Mouse (Mus musculus): ENCODE measurements around the gene Sp7. TPM values are rescaled to one million over a fixed set of nuclear protein-coding genes. Genes with fewer than 3 reads are reported as not detected.
"Not testable (repeated sequence)": the region's sequence is repeated elsewhere in the genome, so short reads cannot be mapped to it uniquely, and the experiment has no call there.

The Sp7 gene
- total RNA-seq, 2 experiments from 2014 or later = 0.18 to 0.22 TPM

DNA sequence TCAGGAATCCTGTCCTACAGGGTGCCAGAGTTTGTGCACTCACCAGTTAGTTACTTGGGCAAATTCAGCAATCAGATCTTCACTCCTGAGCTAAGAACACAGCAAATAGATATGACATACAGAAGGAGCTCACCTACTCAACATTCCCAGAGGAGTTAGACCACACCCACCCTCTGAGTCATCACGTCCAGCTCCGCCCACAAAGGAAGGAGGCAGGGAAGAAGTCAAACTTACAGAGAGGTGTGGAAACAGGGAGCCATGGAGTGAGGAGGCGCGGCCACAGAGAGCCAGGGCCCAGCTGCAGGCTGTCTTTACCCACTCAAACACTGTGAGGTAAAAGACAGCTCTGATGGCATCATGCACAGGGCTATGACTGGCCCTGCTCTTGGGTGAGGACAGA is 20.5 kb downstream of the Sp7 start:
- no peak for DNase-seq (ENCODE audit: low spot score in 2 of 2)

DNA sequence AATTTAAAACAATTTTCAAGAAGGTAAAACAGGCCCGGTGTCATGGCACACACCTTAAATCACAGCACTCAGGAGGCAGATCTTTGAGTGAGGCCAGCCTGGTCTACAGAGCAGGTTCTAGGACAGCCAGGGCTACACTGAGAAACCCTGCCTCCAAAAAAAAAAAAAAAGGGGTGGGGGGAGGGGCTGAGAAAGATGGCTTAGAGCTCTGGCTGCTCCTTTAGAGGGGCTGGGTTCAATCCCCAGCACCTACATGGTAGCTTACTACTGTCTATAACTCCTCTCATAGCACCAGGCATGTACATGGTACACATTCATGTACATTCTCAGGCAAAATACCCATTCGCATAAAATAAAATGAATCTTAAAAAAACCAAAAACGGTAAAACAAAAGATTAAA is 22.5 kb downstream of the Sp7 start:
- no peak for DNase-seq (ENCODE audit: low spot score in 2 of 2)

- DNase-seq (ENCODE audit: low spot score in 2 of 2) = peak in 1 of 2 experiments; percentile 37
These were observed 25.4 kb downstream of the Sp7 start for GRCm38 (mm10) chr15:102341580-102341979.

DNA sequence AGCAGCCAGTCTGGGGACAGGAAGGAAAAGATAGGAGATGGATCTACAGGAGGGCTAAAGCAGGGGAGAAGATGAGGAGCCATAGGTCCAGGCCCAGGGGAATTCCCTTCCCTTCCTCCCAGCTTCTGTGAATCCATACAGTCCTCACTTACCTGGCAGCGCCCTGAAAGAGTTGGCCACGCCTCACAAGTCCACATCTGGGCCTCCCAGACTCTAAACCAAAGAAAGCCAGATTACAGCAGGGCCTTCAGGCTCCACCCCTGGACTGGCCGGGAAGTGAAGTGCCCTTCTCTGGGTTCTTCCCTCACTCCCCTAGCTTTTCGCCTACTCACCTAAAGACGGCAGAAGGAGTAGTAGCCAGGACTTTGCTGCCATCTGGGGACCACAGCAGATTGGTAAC is 27.4 kb downstream of the Sp7 start:
- no peak for DNase-seq (ENCODE audit: low spot score in 2 of 2)

DNA sequence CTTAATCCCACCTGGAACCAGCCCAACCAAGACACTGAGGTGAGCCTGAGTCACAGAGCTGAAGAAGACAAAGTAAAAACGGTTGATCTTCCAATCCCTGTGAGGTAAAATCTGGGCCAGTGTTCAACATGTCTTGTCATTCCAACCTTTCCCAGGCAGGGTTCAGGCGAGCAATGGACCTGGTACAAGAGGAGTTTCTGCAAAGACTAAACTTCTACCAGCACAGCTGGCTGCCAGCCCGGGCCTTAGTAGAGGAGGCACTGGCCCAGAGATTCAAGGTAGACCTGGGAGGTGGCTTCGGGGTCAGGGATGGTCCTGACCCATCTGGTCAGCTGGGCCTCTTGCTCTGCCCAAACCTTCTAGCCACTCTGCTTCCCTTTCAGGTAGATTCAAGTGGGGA is 30.0 kb downstream of the Sp7 start:
- DNase-seq (ENCODE audit: low spot score in 2 of 2) = no peak

DNA sequence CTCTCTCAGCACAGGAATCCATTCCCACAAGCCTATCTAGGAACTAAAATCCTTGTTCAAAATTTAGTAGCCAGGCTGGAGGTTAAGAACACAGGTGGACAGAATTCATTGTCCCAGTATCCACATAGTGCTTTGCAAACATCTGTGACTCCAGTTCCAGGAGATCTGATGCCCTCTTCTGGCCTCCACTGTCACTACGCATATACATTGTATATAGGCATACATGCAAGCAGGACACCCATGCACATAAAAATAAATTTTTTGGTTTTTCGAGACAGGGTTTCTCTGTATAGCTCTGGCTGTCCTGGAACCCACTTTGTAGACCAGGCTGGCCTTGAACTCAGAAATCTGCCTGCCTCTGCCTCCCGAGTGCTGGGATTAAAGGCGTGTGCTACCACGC is 31.1 kb downstream of the Sp7 start:
- not testable (repeated sequence) for DNase-seq (ENCODE audit: low spot score in 2 of 2)

GRCm38 (mm10) chr15:102335254-102335653 is 31.7 kb downstream of the Sp7 start:
- DNase-seq (ENCODE audit: low spot score in 2 of 2) = no peak

GRCm38 (mm10) chr15:102331610-102332015 is 35.4 kb downstream of the Sp7 start, which contains the start of gene Myg1:
TSS of gene Myg1 (plus strand) at chr15:102331709.
- DNase-seq (ENCODE audit: low spot score in 2 of 2) = peak; percentile 51 to 83

DNA sequence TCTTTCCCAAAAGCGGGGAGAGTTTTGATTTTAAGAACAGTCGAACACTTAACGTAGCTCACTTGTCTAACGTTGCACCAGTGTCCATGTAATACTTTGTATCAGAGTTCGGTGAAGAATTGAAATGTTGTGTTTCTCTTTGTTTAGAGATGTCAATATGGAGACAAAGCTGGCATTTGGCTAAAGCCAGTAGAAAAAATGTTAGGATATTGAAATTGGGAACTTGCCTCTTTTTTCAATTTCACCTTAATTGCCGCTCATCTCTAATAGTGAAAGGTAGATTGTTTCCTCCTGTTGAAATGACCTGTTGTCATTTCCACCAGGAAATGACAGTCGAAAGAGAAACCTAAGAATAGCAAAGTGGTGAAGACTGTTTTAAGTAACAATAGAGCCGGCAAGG is 40.1 kb downstream of the Sp7 start:
- no peak for DNase-seq (ENCODE audit: low spot score in 2 of 2)

GRCm38 (mm10) chr15:102326022-102326576 is 40.9 kb downstream of the Sp7 start, which contains the start of gene Pfdn5:
TSS of gene Pfdn5 (plus strand) at chr15:102326116.
- DNase-seq (ENCODE audit: low spot score in 2 of 2) = peak; percentile 65 to 88

GRCm38 (mm10) chr15:102324654-102325473 is 42.1 kb downstream of the Sp7 start:
- no peak for DNase-seq (ENCODE audit: low spot score in 2 of 2)

GRCm38 (mm10) chr15:102316263-102316662 is 50.7 kb downstream of the Sp7 start:
- peak in 1 of 2 experiments; percentile 49 for DNase-seq (ENCODE audit: low spot score in 2 of 2)

- DNase-seq (ENCODE audit: low spot score in 2 of 2) = no peak
These were observed 51.7 kb downstream of the Sp7 start for GRCm38 (mm10) chr15:102315292-102315691.

DNA sequence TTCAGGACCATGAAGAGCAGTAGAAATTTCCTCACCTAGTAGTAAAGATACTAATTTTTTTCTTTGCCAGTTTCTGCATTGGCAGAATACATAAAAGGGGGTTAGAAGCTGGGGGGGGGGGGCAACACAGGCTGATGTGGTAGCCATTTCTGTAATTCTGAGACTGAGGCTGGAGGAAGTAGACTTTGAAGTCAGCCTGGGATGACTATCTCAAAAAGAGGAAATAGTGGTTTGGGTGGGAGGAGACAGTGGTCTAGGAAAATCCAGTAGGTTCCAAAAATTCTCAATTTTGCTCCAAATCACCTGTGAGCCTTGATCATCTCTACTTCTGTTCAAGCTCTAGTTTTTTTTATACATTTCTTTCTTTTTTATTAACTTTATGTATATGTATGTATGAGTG is 55.5 kb downstream of the Sp7 start:
- no peak for DNase-seq (ENCODE audit: low spot score in 2 of 2)

DNA sequence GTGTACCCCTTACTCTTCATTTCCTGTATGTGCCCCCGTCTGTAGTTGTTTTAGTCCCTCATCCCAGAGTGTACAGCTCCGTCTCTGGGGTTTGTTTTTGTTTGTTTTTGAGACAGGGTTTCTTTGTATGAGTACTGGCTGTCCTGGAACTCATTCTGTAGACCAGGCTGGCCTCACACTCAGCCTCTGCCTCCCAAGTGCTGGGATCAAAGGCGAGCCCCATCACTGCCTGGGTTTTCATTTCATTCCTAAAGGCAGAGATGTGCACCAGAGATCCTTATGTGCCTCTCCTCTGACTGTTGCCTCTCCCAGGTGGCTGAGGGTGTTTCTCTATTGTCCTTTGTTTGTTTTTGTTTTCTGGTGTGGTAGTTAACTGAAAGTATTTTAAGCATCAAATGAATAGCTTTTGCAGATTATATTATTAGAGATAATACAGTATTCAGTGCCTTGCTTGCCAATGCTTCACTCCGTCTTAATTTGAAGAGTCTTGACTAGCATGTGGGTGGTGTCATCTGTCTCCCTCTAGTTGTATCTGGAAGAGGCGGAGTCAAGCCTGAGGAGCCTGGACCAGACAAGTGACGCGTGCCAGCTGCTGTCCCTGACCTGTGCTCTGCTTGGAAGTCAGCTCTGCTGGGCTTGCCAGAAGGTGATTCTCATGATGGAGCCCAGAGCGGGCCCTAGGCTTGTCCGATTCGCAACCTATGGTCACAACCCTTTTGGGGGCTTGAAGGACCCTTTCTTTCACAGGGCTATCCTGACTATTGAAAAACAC is 56.7 kb downstream of the Sp7 start:
- DNase-seq (ENCODE audit: low spot score in 2 of 2) = no peak

GRCm38 (mm10) chr15:102308717-102309116 is 58.3 kb downstream of the Sp7 start:
- DNase-seq (ENCODE audit: low spot score in 2 of 2) = no peak

Other genes with a start within 250 kb of the Sp7 start
- gene Spryd3, start 230.9 kb downstream of the Sp7 start, total RNA-seq (2021) = 10 to 100 TPM; 21.1 to 26.7 TPM
- 10 to 100 TPM; 80.3 to 91.9 TPM for gene Igfbp6, start 222.8 kb downstream of the Sp7 start, total RNA-seq (2021)
- under 1 TPM; 0.18 to 0.39 TPM for gene Soat2, start 216.7 kb downstream of the Sp7 start, total RNA-seq (2021)
- 10 to 100 TPM; 56.8 to 66.8 TPM for gene Zfp740, start 163.9 kb downstream of the Sp7 start, total RNA-seq (2021)
- gene Csad, start 162.5 kb downstream of the Sp7 start, total RNA-seq (2021) = 10 to 100 TPM; 41.0 to 43.5 TPM
- gene Itgb7, start 135.2 kb downstream of the Sp7 start, total RNA-seq (2021) = 1 to 10 TPM; 1.3 to 2.1 TPM
- gene Rarg, start 109.7 kb downstream of the Sp7 start, total RNA-seq (2021) = 10 to 100 TPM; 21.3 to 27.8 TPM
- gene Gm9918, start 96.6 kb downstream of the Sp7 start, total RNA-seq (2021) = not detected
- gene Mfsd5, start 87.7 kb downstream of the Sp7 start, total RNA-seq (2021) = 10 to 100 TPM; 18.9 to 20.0 TPM
- gene Espl1, start 70.9 kb downstream of the Sp7 start, total RNA-seq (2021) = 10 to 100 TPM; 13.0 to 20.5 TPM
- gene Pfdn5, start 41.1 kb downstream of the Sp7 start, total RNA-seq (2021) = 100 to 1,000 TPM; 331 to 348 TPM
- gene Myg1, start 35.5 kb downstream of the Sp7 start, total RNA-seq (2021) = 10 to 100 TPM; 31.0 to 35.1 TPM
- 10 to 100 TPM; 14.0 to 14.3 TPM for gene Aaas, start 16.4 kb downstream of the Sp7 start, total RNA-seq (2021)
- 10 to 100 TPM; 54.9 to 69.9 TPM for gene Sp1, start 39.0 kb upstream of the Sp7 start, total RNA-seq (2021)
- gene Amhr2, start 78.2 kb upstream of the Sp7 start, total RNA-seq (2021) = 1 to 10 TPM; 3.6 to 3.9 TPM
- gene Prr13, start 91.8 kb upstream of the Sp7 start, total RNA-seq (2021) = 10 to 100 TPM; 15.2 to 18.7 TPM
- 100 to 1,000 TPM; 614 to 662 TPM for gene Pcbp2, start 103.4 kb upstream of the Sp7 start, total RNA-seq (2021)
- gene Gm10337, start 136.5 kb upstream of the Sp7 start, total RNA-seq (2021) = 1 to 10 TPM in 1 of 2 experiments, not detected in 1; 7.6 TPM
- gene Map3k12, start 149.9 kb upstream of the Sp7 start, total RNA-seq (2021) = 1 to 10 TPM; 6.1 to 6.3 TPM
- gene Tarbp2, start 151.0 kb upstream of the Sp7 start, total RNA-seq (2021) = 10 to 100 TPM; 54.7 to 56.9 TPM
- 1 to 10 TPM; 3.4 to 4.9 TPM for gene Npff, start 157.8 kb upstream of the Sp7 start, total RNA-seq (2021)